ENCODE assay signal across 7 mouse cellular contexts in the genomic region with DNA sequence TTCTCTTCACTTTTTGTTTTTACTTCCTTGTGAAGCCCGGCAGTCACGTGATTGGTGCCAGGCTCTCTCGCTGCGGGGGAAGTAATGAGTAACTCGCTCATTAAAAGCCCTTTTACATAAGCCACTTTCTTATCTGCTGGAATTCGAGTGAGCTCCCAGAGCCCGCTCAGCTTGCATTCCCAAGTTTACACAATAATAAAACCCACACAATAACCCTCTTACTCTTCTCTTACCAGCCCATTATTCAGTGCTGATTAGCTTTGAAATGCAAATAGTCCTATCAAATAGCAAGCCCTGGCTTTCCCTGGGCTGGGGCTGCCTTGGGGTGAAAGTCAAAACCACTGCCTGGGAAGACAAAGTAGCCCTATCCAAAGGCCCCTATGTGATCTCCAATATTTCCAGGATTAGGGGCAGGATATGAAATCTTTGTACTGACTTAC. TPM values are rescaled to one million over a fixed set of nuclear protein-coding genes. Genes with fewer than 3 reads are reported as not detected.
DNase-seq lines count a peak whose midpoint lies in the region; ATAC-seq and TF ChIP-seq lines count a peak whose summit lies in the region.

No protein-coding gene starts in this region.

- ATAC-seq in forebrain, embryonic 15.5 days (replicated peaks), result no peak; the same call in 1 of the 2 replicates
- ATAC-seq in lung, embryonic 16.5 days (ENCODE audit: low read depth), result peak; percentile 73
- peak; percentile 68 for ATAC-seq in neutrophil, adult 5-6 weeks (ENCODE audit: extremely low read depth, insufficient number of reproducible peaks, low FRiP score, poor library complexity, severe bottlenecking)

- no peak for TF ChIP-seq POLR2A in brain, embryonic 14.5 days (IDR thresholded peaks at IDR 0.05; ENCODE audit: borderline replicate concordance, extremely low read depth, insufficient read depth, insufficient read length, poor library complexity, severe bottlenecking)

- WGBS in forebrain, embryonic 15.5 days, result 0% methylated on average over 7 of the region's 7 CpGs
- under 1% methylated on average over 7 of the region's 7 CpGs for WGBS in hindbrain, embryonic 10.5 days
- WGBS in lung, embryonic 16.5 days, result under 1% methylated on average over 7 of the region's 7 CpGs

- peak overlapping the region; percentile 37 for H3K4me3 ChIP-seq in forebrain, embryonic 15.5 days
- peak overlapping the region; percentile 54 for H3K4me3 ChIP-seq in hindbrain, embryonic 10.5 days
- H3K4me3 ChIP-seq in lung, embryonic 16.5 days (ENCODE audit: low read length), result peak overlapping the region; percentile 46

- H3K4me2 ChIP-seq in forebrain, embryonic 15.5 days (replicated peaks), result peak overlapping the region; percentile 43
- H3K4me2 ChIP-seq in lung, embryonic 16.5 days (ENCODE audit: low read depth, low read length), result peak overlapping the region; percentile 61

- no peak overlapping the region for H3K27ac ChIP-seq in forebrain, embryonic 15.5 days (replicated peaks)
- peak overlapping the region; percentile 87 for H3K27ac ChIP-seq in hindbrain, embryonic 10.5 days
- peak overlapping the region; percentile 59 for H3K27ac ChIP-seq in lung, embryonic 16.5 days (ENCODE audit: low read length)

- no peak for TF ChIP-seq CTCF in brain, embryonic 14.5 days (IDR thresholded peaks at IDR 0.05; ENCODE audit: borderline replicate concordance, extremely low read depth, insufficient read depth, insufficient read length)

- H3K4me1 ChIP-seq in forebrain, embryonic 15.5 days, result peaks cover 11% of the 10 kb centered on the region
- H3K4me1 ChIP-seq in hindbrain, embryonic 10.5 days (replicated peaks), result peaks cover 17% of the 10 kb centered on the region
- H3K4me1 ChIP-seq in lung, embryonic 16.5 days (replicated peaks; ENCODE audit: control insufficient read depth, insufficient read depth, low read length), result peaks cover 11% of the 10 kb centered on the region

- peak; percentile 95 for DNase-seq in R1 (ENCODE audit: low read depth, low spot score)
- peak; percentile 86 for DNase-seq in brain, embryonic 14.5 days (ENCODE audit: low read depth)
- DNase-seq in hindbrain, embryonic 10.5 days (ENCODE audit: low spot score), result peak; percentile 62
- DNase-seq in layer of hippocampus, adult 9-11 months, result peak; percentile 57

- H3K36me3 ChIP-seq in forebrain, embryonic 15.5 days, result no peaks in the 10 kb centered on the region
- no peaks in the 10 kb centered on the region for H3K36me3 ChIP-seq in hindbrain, embryonic 10.5 days
- no peaks in the 10 kb centered on the region for H3K36me3 ChIP-seq in lung, embryonic 16.5 days (ENCODE audit: control insufficient read depth, insufficient read depth, low read length)

- no peaks in the 10 kb centered on the region for H3K27me3 ChIP-seq in forebrain, embryonic 15.5 days
- H3K27me3 ChIP-seq in hindbrain, embryonic 10.5 days (ENCODE audit: insufficient read depth, poor library complexity, severe bottlenecking), result no peaks in the 10 kb centered on the region
- no peaks in the 10 kb centered on the region for H3K27me3 ChIP-seq in lung, embryonic 16.5 days (ENCODE audit: control insufficient read depth, insufficient read depth, low read depth, low read length)

- H3K9ac ChIP-seq in forebrain, embryonic 15.5 days (replicated peaks), result peak overlapping the region; percentile 14; the same call in 1 of the 2 replicates
- peak overlapping the region; percentile 62 for H3K9ac ChIP-seq in lung, embryonic 16.5 days (ENCODE audit: low read length)

- no peaks in the 10 kb centered on the region for H3K9me3 ChIP-seq in forebrain, embryonic 15.5 days
- no peaks in the 10 kb centered on the region for H3K9me3 ChIP-seq in hindbrain, embryonic 10.5 days
- no peaks in the 10 kb centered on the region for H3K9me3 ChIP-seq in lung, embryonic 16.5 days (ENCODE audit: control insufficient read depth, low read length)

RNA-seq across cellular contexts. Expression of gene Cxadr, which starts 36.1 kb away (rescaled TPM):
- 82.6 and 124 TPM in 2 replicates for polyA plus RNA-seq in brain, embryonic 14.5 days (2012; rRNA removed)
- polyA plus RNA-seq in forebrain, embryonic 15.5 days (2015; fragmentation: Nextera tagmentation; extraction: Ambion mirVana), result 139 and 147 TPM in 2 replicates
- 48.3 and 58.4 TPM in 2 replicates for polyA plus RNA-seq in hindbrain, embryonic 10.5 days (2016; fragmentation: Nextera tagmentation; extraction: Ambion mirVana)
- 35.3 and 35.7 TPM in 2 replicates for polyA plus RNA-seq in lung, embryonic 16.5 days (2015; fragmentation: Nextera tagmentation; extraction: Ambion mirVana)
- total RNA-seq in neutrophil, adult 5-6 weeks (2017), result 3.4 and 5.0 TPM in 2 replicates
